Mouse (Mus musculus) retina, postnatal 7 days (tissue): Measurements from ENCODE around the gene Car10.

Source experiments
- DNase-seq: peaks from one replicate; pipeline ENCODE4 v3.0.0-alpha.2; 2012; ENCODE audit warnings: low read depth, low spot score

The Car10 gene

DNA sequence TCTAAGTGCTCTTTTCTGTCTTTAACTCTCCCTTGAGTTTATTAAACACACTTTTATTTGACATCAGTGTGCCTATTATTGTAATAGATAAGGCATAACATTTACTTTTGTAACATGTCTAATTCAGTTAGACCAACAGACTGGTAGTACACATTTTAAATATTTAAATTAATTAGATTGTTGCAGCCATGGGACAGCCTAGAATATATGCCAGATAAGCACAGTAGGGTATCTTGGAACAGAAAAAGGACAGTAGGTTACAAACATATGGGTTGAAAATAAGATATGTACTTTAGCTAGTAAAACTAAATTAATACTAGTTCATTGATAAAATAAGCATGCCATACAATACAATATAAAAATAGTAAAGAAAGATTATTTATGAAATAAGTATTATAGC, 74.6 kb downstream of the Car10 start:
- no peak for DNase-seq

- no peak for DNase-seq
Measured at GRCm38 (mm10) chr11:93173533-93174308, 75.9 kb downstream of the Car10 start.

GRCm38 (mm10) chr11:93185477-93185876, 87.6 kb downstream of the Car10 start:
- no peak for DNase-seq

GRCm38 (mm10) chr11:93186163-93186562, 88.3 kb downstream of the Car10 start:
- no peak for DNase-seq

DNA sequence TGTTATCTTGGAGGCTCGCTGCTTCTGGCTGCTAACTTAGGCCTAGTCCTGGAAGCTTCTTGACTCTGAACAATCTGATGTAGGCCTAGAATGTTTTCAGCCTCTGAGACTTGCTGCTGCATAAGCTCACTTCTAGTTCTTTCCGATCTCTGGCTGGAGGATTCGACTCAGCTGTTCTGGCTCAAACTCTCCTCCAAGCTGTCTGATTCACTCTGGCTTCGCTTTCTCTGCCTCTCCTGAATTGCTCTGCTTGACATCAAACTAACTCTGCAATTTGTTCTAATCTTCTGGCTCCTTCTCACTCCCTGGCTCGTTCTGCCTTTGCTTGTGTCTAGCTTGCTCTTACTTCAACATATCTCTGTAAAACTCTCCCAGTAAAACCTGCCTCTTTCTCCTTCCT, 90.8 kb downstream of the Car10 start:
- DNase-seq = no peak

DNA sequence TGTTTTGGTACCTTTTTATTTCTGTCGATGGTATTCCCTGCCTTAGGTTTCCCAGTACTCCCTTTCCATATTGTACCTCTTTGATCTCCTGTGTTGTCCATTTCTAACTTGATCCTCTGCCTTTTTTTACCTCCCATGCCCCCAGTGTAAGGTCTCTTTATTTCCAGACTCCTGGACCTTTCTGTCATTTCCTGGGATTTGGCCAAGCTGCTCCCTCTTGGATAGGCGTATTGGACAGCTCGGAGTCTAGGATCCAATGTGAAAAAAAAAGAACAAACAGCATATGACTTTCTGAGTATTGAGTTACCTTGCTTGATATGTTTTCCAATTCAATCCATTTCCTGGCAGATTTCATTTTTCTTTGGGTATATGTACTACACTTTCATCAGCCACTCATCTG, 102.2 kb downstream of the Car10 start:
- no peak for DNase-seq

DNA sequence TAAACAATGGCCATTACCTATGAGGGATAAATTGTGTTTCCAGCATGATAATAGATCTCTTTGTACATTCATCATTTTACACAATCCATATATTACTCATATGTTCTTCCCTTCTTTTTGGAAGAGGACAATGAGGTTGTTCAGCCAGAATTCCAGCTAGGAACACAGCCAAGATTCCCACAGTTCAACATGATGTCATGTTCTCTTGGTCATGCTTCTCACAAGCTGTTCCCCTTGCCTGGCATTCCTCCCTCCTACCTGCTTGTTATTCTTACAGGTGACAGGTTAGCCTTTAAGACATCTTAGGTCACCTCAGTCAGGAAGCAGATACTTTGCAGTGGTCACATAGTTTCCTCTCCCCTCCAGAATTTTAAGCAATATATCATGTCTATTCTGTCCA, 119.6 kb downstream of the Car10 start:
- no peak for DNase-seq

DNA sequence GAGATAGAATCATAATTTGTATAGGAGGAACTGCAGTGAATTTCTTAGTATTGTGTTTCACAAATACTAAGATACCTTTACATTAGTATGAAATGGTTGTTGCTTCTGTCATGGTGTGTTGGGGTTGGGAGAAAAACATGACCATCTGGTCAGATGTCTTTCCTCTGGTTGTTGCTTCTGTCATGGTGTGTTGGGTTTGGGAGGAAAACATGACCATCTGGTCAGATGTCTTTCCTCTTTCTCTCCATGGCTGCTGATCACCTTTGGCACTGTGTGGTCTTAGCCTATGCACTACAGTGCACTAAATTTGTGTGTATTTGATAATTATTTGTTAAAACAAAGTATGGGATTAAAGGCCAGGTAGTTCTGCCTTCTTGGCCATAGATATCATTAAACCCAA, 132.2 kb downstream of the Car10 start:
- no peak for DNase-seq

DNA sequence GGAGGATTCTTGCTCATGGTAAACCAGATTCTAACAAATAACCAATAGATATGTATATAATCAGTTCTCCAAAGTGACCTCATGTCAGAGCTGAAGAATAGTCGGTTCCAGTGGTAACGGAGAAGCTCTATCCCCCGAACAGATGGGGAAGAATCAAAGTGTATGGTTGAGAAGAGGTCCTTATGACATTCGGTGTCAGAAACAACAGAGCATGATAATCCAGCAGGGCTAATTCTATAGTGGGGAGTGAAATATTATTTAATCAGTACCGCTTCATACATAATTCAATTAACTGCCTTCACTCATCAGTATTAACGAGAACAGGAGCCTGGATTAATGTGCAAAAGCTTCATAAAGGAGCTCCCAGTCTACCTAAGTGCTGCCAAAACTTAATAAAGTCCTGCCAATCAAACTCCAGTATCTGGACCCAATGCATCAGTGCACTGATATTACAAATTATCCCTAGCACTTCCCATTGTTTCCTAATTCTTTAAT, 152.0 kb downstream of the Car10 start:
- no peak for DNase-seq

DNA sequence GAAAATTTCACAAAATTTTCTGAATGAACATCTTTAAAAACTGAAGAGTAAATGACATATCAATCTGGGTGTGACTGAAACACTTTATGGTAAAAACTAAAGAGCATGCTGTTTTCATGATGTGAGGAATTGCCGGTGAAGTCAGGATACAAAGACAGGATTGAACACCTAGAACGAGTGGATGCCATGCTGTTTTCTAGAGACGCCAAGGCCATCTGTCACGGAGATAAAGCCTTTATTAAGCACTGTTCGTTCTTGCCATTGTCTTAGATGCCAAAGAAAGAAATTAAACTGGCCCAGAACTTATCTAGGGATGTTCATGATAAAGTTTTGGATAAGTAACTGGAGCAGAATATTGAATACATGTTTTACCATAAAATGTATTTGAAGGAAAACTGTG, 153.9 kb downstream of the Car10 start:
- no peak for DNase-seq

DNA sequence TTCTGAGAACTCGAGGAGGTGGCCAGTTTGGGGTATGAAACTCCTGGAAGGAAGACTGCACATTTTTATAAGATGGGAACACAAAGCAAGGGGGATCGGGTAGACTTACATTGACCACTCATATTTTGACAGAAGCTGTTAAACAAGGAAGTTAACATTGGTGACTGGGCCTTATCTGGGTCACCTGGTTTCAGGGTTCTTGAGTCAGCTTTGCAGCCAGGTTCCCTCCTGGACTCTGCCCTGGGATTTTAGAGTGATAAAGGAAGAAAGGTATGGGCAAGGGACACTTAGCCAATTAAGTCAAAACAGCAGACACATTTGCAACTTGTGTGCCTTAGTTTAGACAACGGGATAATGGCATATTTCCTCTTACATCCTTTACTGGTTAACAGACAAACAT, 166.2 kb downstream of the Car10 start:
- no peak for DNase-seq

GRCm38 (mm10) chr11:93272016-93272415, 174.2 kb downstream of the Car10 start:
- DNase-seq = no peak

- DNase-seq = no peak
Measured at GRCm38 (mm10) chr11:93273906-93274305, 176.1 kb downstream of the Car10 start.

GRCm38 (mm10) chr11:93293661-93294060, 195.8 kb downstream of the Car10 start:
- no peak for DNase-seq

DNA sequence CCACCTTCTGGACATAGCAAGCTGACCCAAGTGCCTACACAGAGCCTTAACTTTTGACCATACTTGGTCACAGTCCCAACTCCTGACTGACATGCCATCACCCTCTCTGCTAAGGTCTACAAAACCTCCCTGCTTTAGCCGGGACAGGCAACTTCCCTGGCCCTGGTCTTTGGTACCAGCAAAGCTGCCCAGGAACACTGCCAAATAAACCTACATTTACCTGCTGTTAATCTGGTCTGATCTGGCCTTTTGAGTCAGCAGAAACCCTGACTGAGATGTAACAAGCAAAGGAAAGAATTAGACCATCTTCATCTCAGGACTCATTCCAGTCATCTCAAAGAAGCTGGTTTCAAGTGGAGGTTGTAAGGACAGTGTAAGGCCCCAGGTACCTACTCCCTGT, 212.2 kb downstream of the Car10 start:
- no peak for DNase-seq

GRCm38 (mm10) chr11:93337756-93338155, 239.9 kb downstream of the Car10 start:
- DNase-seq = no peak

GRCm38 (mm10) chr11:93343961-93344360, 246.1 kb downstream of the Car10 start:
- DNase-seq = no peak

- no peak for DNase-seq
Measured at GRCm38 (mm10) chr11:93344869-93345268, 247.0 kb downstream of the Car10 start.

DNA sequence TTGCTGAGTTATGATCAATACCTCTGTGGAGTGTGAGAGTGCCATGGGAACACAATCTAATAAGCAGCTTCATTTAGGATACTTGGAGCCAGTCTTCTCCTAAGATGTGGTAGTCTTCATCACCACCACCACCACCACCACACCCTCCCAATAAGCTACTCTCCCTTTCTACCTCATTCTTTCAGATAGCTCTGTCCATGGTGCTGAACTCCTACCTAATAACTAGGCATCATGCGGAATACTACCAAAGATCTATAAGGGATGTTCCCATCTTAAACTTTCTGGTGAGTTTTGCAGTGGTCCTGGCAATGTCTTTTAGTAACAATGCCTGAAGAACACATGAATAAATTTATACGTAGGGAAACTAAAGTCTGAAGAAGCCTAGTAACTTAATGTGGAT, 263.7 kb downstream of the Car10 start:
- DNase-seq = no peak

- DNase-seq = no peak
Measured at GRCm38 (mm10) chr11:93364171-93364570, 266.3 kb downstream of the Car10 start.

DNA sequence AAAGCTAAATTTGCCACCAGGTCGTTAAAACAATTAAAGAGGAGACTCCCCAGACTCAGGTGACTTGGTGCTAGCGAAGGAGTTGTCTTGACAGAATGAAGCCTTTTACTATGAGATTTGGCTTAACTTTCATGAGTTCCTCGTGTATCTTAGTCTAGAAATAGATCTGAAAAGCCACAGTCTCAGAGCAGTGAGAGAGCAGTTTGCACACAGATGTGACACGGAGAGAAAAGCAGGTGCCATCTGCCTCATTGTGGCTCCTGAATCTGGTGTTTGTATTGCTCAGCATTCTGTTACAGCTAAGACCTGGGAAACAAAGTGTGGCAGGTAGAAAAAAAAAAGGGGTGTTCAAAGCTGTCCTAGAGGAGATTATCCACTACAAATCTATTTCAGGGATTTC, 269.4 kb downstream of the Car10 start:
- no peak for DNase-seq

DNA sequence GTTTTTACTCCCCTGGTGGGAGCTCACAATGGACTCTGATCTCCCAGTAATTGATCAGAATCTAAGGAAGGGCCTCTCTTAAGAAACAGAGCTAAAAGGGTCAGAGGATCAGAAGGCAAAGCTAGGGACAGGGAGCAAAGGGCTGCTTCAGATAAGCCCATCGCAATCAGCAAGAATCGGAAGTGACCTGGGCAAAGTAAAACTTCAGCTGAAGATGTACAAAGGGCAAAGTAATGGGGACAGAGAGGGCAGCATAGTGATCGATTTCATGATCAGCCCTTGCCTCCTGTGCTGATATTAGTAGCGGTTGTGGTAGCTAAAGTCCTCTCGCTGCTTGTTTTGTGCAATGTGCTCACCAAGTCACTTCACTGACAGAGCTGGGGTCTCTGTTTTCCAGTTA, 269.9 kb downstream of the Car10 start:
- no peak for DNase-seq

DNA sequence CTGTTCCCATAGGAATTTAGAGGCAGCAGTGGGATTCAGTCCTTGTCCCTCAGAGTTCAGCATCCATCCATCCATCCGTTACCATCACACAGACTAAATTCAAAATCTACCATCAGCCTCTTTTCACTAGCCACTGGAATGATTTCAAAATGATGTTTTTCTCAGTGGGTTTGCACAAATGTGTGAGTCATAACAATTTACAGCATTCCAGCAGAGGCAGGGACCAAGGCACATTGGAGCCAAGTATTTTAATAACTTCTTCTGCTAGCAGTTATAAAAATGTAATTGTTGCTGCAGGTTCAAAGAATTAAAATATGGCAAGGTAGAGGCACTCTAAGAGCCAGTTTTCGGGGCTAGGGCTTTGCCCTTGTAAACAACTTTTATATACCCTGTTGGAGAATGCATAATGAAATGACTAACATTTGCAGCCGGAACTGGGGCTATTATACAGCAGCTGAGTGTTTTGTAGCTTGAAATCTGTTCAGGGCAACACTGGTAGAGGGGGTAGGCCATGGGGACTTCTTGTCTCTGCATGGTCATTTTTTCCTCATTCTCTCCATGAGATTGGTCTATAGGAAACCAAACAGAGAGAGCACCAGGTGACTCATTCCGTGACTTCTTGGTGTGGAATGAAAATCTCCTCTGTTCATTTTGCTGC, 276.0 kb downstream of the Car10 start:
- DNase-seq = no peak
